Mouse (Mus musculus) CH12.LX (cell line): ENCODE data around the gene Cep112. TPM values are rescaled to one million over a fixed set of nuclear protein-coding genes. Genes with fewer than 3 reads are reported as not detected.

Source experiments
- DNase-seq: peaks from one replicate; pipeline ENCODE4 v3.0.0-alpha.2; 2013; ENCODE audit errors: extremely low read depth
- H3K27ac ChIP-seq: 2 replicates; pipeline ENCODE4 v1.5.1; 2012; ENCODE audit warnings: low read depth, mild to moderate bottlenecking, control low read depth, moderate library complexity; ENCODE audit not compliant: insufficient read depth
- H3K27me3 ChIP-seq: replicated peaks from 2 replicates; pipeline ENCODE3; 2012; ENCODE audit warnings: inconsistent platforms
- H3K36me3 ChIP-seq, 2 experiments: replicated peaks in 1 of 2; 2 replicates each; pipeline versions ENCODE3 to v1.6.1; 2012; ENCODE audit warnings: inconsistent platforms in 1 of 2, low read length in 1 of 2, mild to moderate bottlenecking in 1 of 2, mixed read lengths in 1 of 2, moderate library complexity in 1 of 2; ENCODE audit not compliant: control insufficient read depth in 1 of 2, insufficient read depth in 1 of 2
- H3K4me1 ChIP-seq, 2 experiments: 2 replicates each; pipeline ENCODE4 v1.6.1; 2012; ENCODE audit warnings: inconsistent platforms in 1 of 2, moderate library complexity in 1 of 2; ENCODE audit not compliant: insufficient read depth in 2 of 2, control insufficient read depth in 1 of 2
- H3K4me2 ChIP-seq: 2 replicates; pipeline ENCODE4 v1.6.1; 2012; ENCODE audit warnings: low read depth, mild to moderate bottlenecking, control low read depth; ENCODE audit not compliant: poor library complexity, insufficient read depth, severe bottlenecking
- H3K4me3 ChIP-seq, 3 experiments: fragments of 150-350 bp in 1 of 3; sonication (generic) in 1 of 3; replicated peaks in 1 of 3; 2 replicates each; pipeline versions ENCODE3 to v1.5.1; 2011 to 2012; ENCODE audit warnings: low read depth in 2 of 3, low read length in 2 of 3, mild to moderate bottlenecking in 2 of 3, moderate library complexity in 2 of 3, control low read depth in 1 of 3, improper control_type of control experiment in 1 of 3, inconsistent platforms in 1 of 3, mixed read lengths in 1 of 3; ENCODE audit not compliant: poor library complexity in 1 of 3
- H3K79me2 ChIP-seq: replicated peaks from 2 replicates; pipeline ENCODE4 v1.6.1; 2012; ENCODE audit warnings: mild to moderate bottlenecking, moderate library complexity; ENCODE audit not compliant: control insufficient read depth, poor library complexity, insufficient read depth, severe bottlenecking; ENCODE audit errors: extremely low read depth
- H3K9ac ChIP-seq: 2 replicates; pipeline ENCODE4 v1.6.1; 2012; ENCODE audit warnings: low read depth, mild to moderate bottlenecking, control low read depth, moderate library complexity; ENCODE audit not compliant: insufficient read depth
- H3K9me3 ChIP-seq: replicated peaks from 2 replicates; pipeline ENCODE3; 2012; ENCODE audit warnings: low read length, inconsistent platforms, mixed read lengths
- CHD1 ChIP-seq: IDR thresholded peaks from 2 replicates; pipeline ENCODE4 v1.6.1; 2012; ENCODE audit warnings: low read depth, low read length, improper control_type of control experiment, inconsistent platforms
- CHD2 ChIP-seq: IDR thresholded peaks from 2 replicates; pipeline ENCODE4 v1.6.1; 2011; ENCODE audit warnings: low read length, improper control_type of control experiment
- CTCF ChIP-seq, 2 experiments: IDR thresholded peaks in 1 of 2; conservative IDR thresholded peaks in 1 of 2; 2 replicates each; pipeline ENCODE4 v1.5.1; 2011 to 2012; ENCODE audit warnings: low read depth in 2 of 2, low read length in 2 of 2, improper control_type of control experiment in 1 of 2, inconsistent platforms in 1 of 2, mild to moderate bottlenecking in 1 of 2, moderate library complexity in 1 of 2
- E2F4 ChIP-seq: IDR thresholded peaks from 2 replicates; pipeline ENCODE4 v1.6.1; 2011; ENCODE audit warnings: low read depth, low read length, improper control_type of control experiment; ENCODE audit not compliant: insufficient replicate concordance
- ELF1 ChIP-seq: IDR thresholded peaks from 2 replicates; pipeline ENCODE4 v1.6.1; 2014; ENCODE audit warnings: low read depth, mild to moderate bottlenecking, inconsistent platforms, low read length, improper control_type of control experiment
- EP300 ChIP-seq: IDR thresholded peaks from 2 replicates; pipeline ENCODE4 v1.6.1; 2011; ENCODE audit warnings: low read length, improper control_type of control experiment
- GABPA ChIP-seq: IDR thresholded peaks from 2 replicates; pipeline ENCODE4 v1.6.1; 2012; ENCODE audit warnings: low read depth, low read length, improper control_type of control experiment, inconsistent platforms; ENCODE audit not compliant: insufficient replicate concordance
- HCFC1 ChIP-seq: IDR thresholded peaks from 2 replicates; pipeline ENCODE4 v1.6.1; 2012; ENCODE audit warnings: low read depth, mild to moderate bottlenecking, inconsistent platforms, low read length, improper control_type of control experiment
- JUN ChIP-seq: IDR thresholded peaks from 2 replicates; pipeline ENCODE4 v1.6.1; 2011; ENCODE audit warnings: low read depth, mild to moderate bottlenecking, low read length, improper control_type of control experiment, moderate library complexity; ENCODE audit not compliant: insufficient read depth
- JUND ChIP-seq: conservative IDR thresholded peaks from 2 replicates; pipeline ENCODE4 v1.6.1; 2011; ENCODE audit warnings: low read depth, low read length, improper control_type of control experiment
- KAT2A ChIP-seq: IDR thresholded peaks from 2 replicates; pipeline ENCODE4 v1.6.1; 2012; ENCODE audit warnings: low read length, improper control_type of control experiment, inconsistent platforms; ENCODE audit not compliant: insufficient replicate concordance
- MEF2A ChIP-seq: IDR thresholded peaks from 2 replicates; pipeline ENCODE4 v1.6.1; 2014; ENCODE audit warnings: low read depth, mild to moderate bottlenecking, inconsistent platforms, low read length, improper control_type of control experiment, borderline replicate concordance
- MYC ChIP-seq: IDR thresholded peaks from 2 replicates; pipeline ENCODE4 v1.6.1; 2011; ENCODE audit warnings: low read depth, mild to moderate bottlenecking, improper control_type of control experiment, low read length
- NELFE ChIP-seq: IDR thresholded peaks from 2 replicates; pipeline ENCODE4 v1.6.1; 2011; ENCODE audit warnings: low read depth, low read length, improper control_type of control experiment
- NRF1 ChIP-seq: IDR thresholded peaks from 2 replicates; pipeline ENCODE4 v1.6.1; 2014; ENCODE audit warnings: low read depth, mild to moderate bottlenecking, inconsistent platforms, low read length, improper control_type of control experiment, moderate library complexity
- PAX5 ChIP-seq: IDR thresholded peaks from 2 replicates; pipeline ENCODE4 v1.6.1; 2012; ENCODE audit warnings: low read length, inconsistent platforms, mixed read lengths
- RAD21 ChIP-seq: IDR thresholded peaks from 2 replicates; pipeline ENCODE4 v1.6.1; 2011; ENCODE audit warnings: low read depth, mild to moderate bottlenecking, low read length, improper control_type of control experiment, moderate library complexity
- RCOR1 ChIP-seq: conservative IDR thresholded peaks from 2 replicates; pipeline ENCODE4 v1.6.1; 2012; ENCODE audit warnings: low read depth, mild to moderate bottlenecking, inconsistent platforms, low read length, improper control_type of control experiment
- SIN3A ChIP-seq: IDR thresholded peaks from 2 replicates; pipeline ENCODE4 v1.6.1; 2012; ENCODE audit warnings: low read length, improper control_type of control experiment, inconsistent platforms
- TBP ChIP-seq: conservative IDR thresholded peaks from 2 replicates; pipeline ENCODE4 v1.6.1; 2011; ENCODE audit warnings: low read depth, low read length, improper control_type of control experiment
- UBTF ChIP-seq: IDR thresholded peaks from 2 replicates; pipeline ENCODE4 v1.6.1; 2012; ENCODE audit warnings: low read depth, mild to moderate bottlenecking, inconsistent platforms, low read length, improper control_type of control experiment, moderate library complexity
- USF2 ChIP-seq: conservative IDR thresholded peaks from 2 replicates; pipeline ENCODE4 v1.6.1; 2011; ENCODE audit warnings: low read depth, low read length, improper control_type of control experiment
- ZKSCAN1 ChIP-seq: IDR thresholded peaks from 2 replicates; pipeline ENCODE4 v1.6.1; 2012; ENCODE audit warnings: low read depth, inconsistent platforms, low read length, improper control_type of control experiment, borderline replicate concordance
- ZMIZ1 ChIP-seq: IDR thresholded peaks from 2 replicates; pipeline ENCODE4 v1.6.1; 2012; ENCODE audit warnings: low read depth, mild to moderate bottlenecking, inconsistent platforms, low read length, improper control_type of control experiment
- ZNF384 ChIP-seq: IDR thresholded peaks from 2 replicates; pipeline ENCODE4 v1.6.1; 2012; ENCODE audit warnings: low read depth, low read length, improper control_type of control experiment, inconsistent platforms
- dilution Hi-C: fragments of 300-500 bp; cut with MboI; formaldehyde crosslinking; loops from 2 replicates; pipeline ENCODE4 v1.14.3; 2020; ENCODE audit warnings: low sequenced_read_pairs; ENCODE audit not compliant: extremely low pct_unique_long_range_greater_than_20kb, extremely low pct_ligation_motif_present
- in situ Hi-C: fragments of 300-500 bp; cut with MboI; formaldehyde crosslinking; loops from 3 replicates; pipeline ENCODE4 v1.14.3; 2019; ENCODE audit warnings: low sequenced_read_pairs, low pct_ligation_motif_present, low pct_unique_long_range_greater_than_20kb, mixed read lengths
- polyA plus RNA-seq: library from polyadenylated mRNA; unstranded; fragments of >175 nt; gene quantifications from 2 replicates; pipeline ENCODE4 v1.2.1, GENCODE M21; 2012; ENCODE audit warnings: low read depth; ENCODE audit not compliant: insufficient read length
- total RNA-seq, 2 experiments: library from RNA; depleted of rRNA; stranded (reverse); fragments of 300-350 nt in 1 of 2; fragments of >200 nt in 1 of 2; gene quantifications; 2 replicates each; pipeline ENCODE4 v1.2.3; 2012 to 2014

Cep112 gene
- total and polyA plus RNA-seq, 3 experiments = 0.93 to 1.4 (median 1.3) TPM

DNA sequence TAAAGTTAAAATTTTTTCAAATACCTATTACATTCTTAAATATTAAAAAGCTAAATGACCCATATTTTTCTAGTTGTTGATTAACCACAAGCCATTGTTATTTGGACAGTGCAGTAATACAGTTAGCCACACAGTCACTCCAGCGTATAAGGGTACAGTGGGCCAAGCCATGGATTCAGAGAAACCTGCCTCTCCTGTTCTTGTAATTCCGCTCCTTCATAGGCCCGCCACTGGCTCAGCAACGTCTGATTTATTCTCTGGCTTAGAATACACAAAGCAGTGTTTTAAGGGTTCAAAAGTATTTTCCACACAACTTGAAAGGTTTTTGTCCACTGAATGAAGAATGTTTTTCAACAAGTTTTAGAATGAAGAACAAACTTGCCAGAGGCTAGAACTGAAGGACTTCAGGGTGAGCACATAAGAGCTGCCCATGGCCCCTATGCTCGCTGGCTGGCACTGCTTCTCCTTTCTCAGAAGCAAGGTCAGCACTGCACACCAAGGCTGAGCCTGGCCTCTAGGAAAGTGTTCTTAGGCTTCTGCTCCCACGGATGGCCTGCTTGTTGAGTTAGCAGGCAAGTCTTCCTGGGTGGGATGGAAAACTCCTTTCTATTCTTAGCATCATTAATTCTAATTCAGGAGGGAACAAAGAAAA is 349.2 kb downstream of the Cep112 start:
- in situ Hi-C loops (no loop called here), dilution Hi-C loops (no loop called here)
- Histone ChIP-seq H3K27me3 (no peaks in the 10 kb centered on the region), H3K4me1 (peaks cover 3 to 15% of the 10 kb centered on the region in 2 experiments; a peak in 2 of 4 replicates), H3K9ac (no peak overlapping the region), H3K9me3 (peaks cover 14% of the 10 kb centered on the region), H3K4me3 (no peak overlapping the region), H3K27ac (no peak overlapping the region), H3K4me2 (no peak overlapping the region), H3K79me2 (no peaks in the 10 kb centered on the region), H3K36me3 (no peaks in the 10 kb centered on the region)
- DNase-seq = no peak
- no peak for TF ChIP-seq CTCF (conservative IDR thresholded peaks at IDR 0.05 in 1 of 2, IDR thresholded peaks at IDR 0.05 in 1 of 2; ENCODE audit: low read depth in 2 of 2, low read length in 2 of 2)
- TF ChIP-seq ELF1 = no peak
- no peak for TF ChIP-seq NRF1
- TF ChIP-seq MYC = no peak
- no peak for TF ChIP-seq TBP
- TF ChIP-seq CHD2 = no peak
- TF ChIP-seq MEF2A = no peak
- TF ChIP-seq JUND = no peak
- TF ChIP-seq ZMIZ1 = no peak
- no peak for TF ChIP-seq GABPA
- TF ChIP-seq NELFE = no peak
- no peak for TF ChIP-seq SIN3A

DNA sequence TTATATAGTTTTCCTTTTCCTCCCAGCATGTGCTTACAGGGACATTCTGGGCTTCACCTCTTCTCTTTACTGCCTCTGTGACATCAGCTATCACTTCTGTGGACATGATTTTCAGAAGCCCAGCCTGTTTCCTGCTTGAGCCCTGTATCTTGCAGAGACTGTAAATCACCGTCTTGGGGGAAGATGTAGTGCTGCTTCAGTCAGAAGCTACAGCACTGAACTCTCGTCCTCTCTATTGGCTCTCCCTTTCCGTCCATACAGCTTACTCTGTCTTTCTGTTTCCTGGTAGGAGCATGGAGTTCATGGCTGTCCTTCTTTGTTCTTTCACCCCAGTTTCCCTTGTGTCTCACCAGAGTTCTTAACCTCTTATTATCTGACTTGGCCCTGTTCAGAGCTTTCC is 352.2 kb downstream of the Cep112 start:
- dilution Hi-C loops = no loop called here
- TF ChIP-seq UBTF (no peak), ZNF384 (no peak), EP300 (no peak), ELF1 (no peak), ZKSCAN1 (no peak), E2F4 (no peak), USF2 (no peak), HCFC1 (no peak), KAT2A (no peak), NRF1 (no peak), RCOR1 (no peak), MYC (no peak), CHD2 (no peak), NELFE (no peak), CHD1 (no peak), PAX5 (no peak), RAD21 (no peak), JUN (no peak)
- no peaks in the 10 kb centered on the region for H3K36me3 ChIP-seq
- H3K9me3 ChIP-seq = peaks cover 14% of the 10 kb centered on the region
- no peaks in the 10 kb centered on the region for H3K79me2 ChIP-seq
- H3K4me3 ChIP-seq = no peak overlapping the region
- peaks cover 3 to 15% of the 10 kb centered on the region in 2 experiments; a peak in 2 of 4 replicates for H3K4me1 ChIP-seq
- no peak overlapping the region for H3K9ac ChIP-seq
- H3K27ac ChIP-seq = no peak overlapping the region
- H3K4me2 ChIP-seq = no peak overlapping the region
- H3K27me3 ChIP-seq = no peaks in the 10 kb centered on the region
- in situ Hi-C loops = no loop called here
- no peak for DNase-seq
